Mouse (Mus musculus): ENCODE results near the gene Znrf2. TPM values are rescaled to one million over a fixed set of nuclear protein-coding genes. Genes with fewer than 3 reads are reported as not detected.
A peak's percentile ranks its signal among the peaks of the same experiment; 100 is the strongest.

The Znrf2 gene
- polyA plus RNA-seq (2015; fragmentation: Nextera tagmentation; extraction: Ambion mirVana), result 5.0 and 5.3 TPM in 2 replicates

- Histone ChIP-seq H3K4me2 (ENCODE audit: low read length) (peak within 1 kb of the TSS; percentile 62), H3K4me3 (ENCODE audit: low read length) (peak within 1 kb of the TSS; percentile 79), H3K36me3 (ENCODE audit: control insufficient read depth, insufficient read depth, low read length) (no peaks in the 10 kb centered on the region), H3K9me3 (ENCODE audit: control insufficient read depth, low read length) (no peaks in the 10 kb centered on the region), H3K9ac (ENCODE audit: low read depth, low read length) (peak within 1 kb of the TSS; percentile 90), H3K27ac (ENCODE audit: low read depth, low read length) (peak within 1 kb of the TSS; percentile 97), H3K27me3 (replicated peaks; ENCODE audit: control insufficient read depth, insufficient read depth, low read length) (no peaks in the 10 kb centered on the region), H3K4me1 (ENCODE audit: control insufficient read depth, insufficient read depth, low read depth, low read length) (peaks cover 25% of the 10 kb centered on the region)
- WGBS, result under 1% methylated on average over 70 of the region's 88 CpGs
- ATAC-seq, result peak; percentile 99
Measured at GRCm38 (mm10) chr6:54816388-54817065, at the start of gene Znrf2. Gene Znrf2, plus strand, starts transcription at chr6:54816916.

GRCm38 (mm10) chr6:54767746-54768145 is 49.0 kb upstream of the Znrf2 start:
- no peak overlapping the region for H3K9ac ChIP-seq (ENCODE audit: low read depth, low read length)
- ATAC-seq, result no peak
- no peak overlapping the region for H3K4me3 ChIP-seq (ENCODE audit: low read length)
- H3K9me3 ChIP-seq (ENCODE audit: control insufficient read depth, low read length), result no peaks in the 10 kb centered on the region
- no peaks in the 10 kb centered on the region for H3K36me3 ChIP-seq (ENCODE audit: control insufficient read depth, insufficient read depth, low read length)
- no peak overlapping the region for H3K4me2 ChIP-seq (ENCODE audit: low read length)
- no peaks in the 10 kb centered on the region for H3K4me1 ChIP-seq (ENCODE audit: control insufficient read depth, insufficient read depth, low read depth, low read length)
- no peak overlapping the region for H3K27ac ChIP-seq (ENCODE audit: low read depth, low read length)
- no peaks in the 10 kb centered on the region for H3K27me3 ChIP-seq (replicated peaks; ENCODE audit: control insufficient read depth, insufficient read depth, low read length)
- WGBS, result 47% methylated on average over 4 of the region's 4 CpGs

- Histone ChIP-seq H3K36me3 (ENCODE audit: control insufficient read depth, insufficient read depth, low read length) (no peaks in the 10 kb centered on the region), H3K9me3 (ENCODE audit: control insufficient read depth, low read length) (no peaks in the 10 kb centered on the region), H3K27ac (ENCODE audit: low read depth, low read length) (no peak overlapping the region), H3K4me1 (ENCODE audit: control insufficient read depth, insufficient read depth, low read depth, low read length) (no peaks in the 10 kb centered on the region), H3K4me3 (ENCODE audit: low read length) (no peak overlapping the region), H3K27me3 (replicated peaks; ENCODE audit: control insufficient read depth, insufficient read depth, low read length) (no peaks in the 10 kb centered on the region), H3K9ac (ENCODE audit: low read depth, low read length) (no peak overlapping the region), H3K4me2 (ENCODE audit: low read length) (no peak overlapping the region)
- WGBS, result 66% methylated on average over 4 of the region's 4 CpGs
- ATAC-seq, result no peak
Measured at GRCm38 (mm10) chr6:54770766-54771165, 46.0 kb upstream of the Znrf2 start.

GRCm38 (mm10) chr6:54771171-54771570 is 45.5 kb upstream of the Znrf2 start:
- H3K27me3 ChIP-seq (replicated peaks; ENCODE audit: control insufficient read depth, insufficient read depth, low read length), result no peaks in the 10 kb centered on the region
- no peak overlapping the region for H3K4me2 ChIP-seq (ENCODE audit: low read length)
- H3K4me3 ChIP-seq (ENCODE audit: low read length), result no peak overlapping the region
- ATAC-seq, result no peak
- H3K4me1 ChIP-seq (ENCODE audit: control insufficient read depth, insufficient read depth, low read depth, low read length), result no peaks in the 10 kb centered on the region
- no peak overlapping the region for H3K27ac ChIP-seq (ENCODE audit: low read depth, low read length)
- no peaks in the 10 kb centered on the region for H3K36me3 ChIP-seq (ENCODE audit: control insufficient read depth, insufficient read depth, low read length)
- 62% methylated on average over 8 of the region's 8 CpGs for WGBS
- no peaks in the 10 kb centered on the region for H3K9me3 ChIP-seq (ENCODE audit: control insufficient read depth, low read length)
- no peak overlapping the region for H3K9ac ChIP-seq (ENCODE audit: low read depth, low read length)

- no peak overlapping the region for H3K4me2 ChIP-seq (ENCODE audit: low read length)
- WGBS, result 96% methylated on average over 5 of the region's 5 CpGs
- H3K9ac ChIP-seq (ENCODE audit: low read depth, low read length), result no peak overlapping the region
- H3K36me3 ChIP-seq (ENCODE audit: control insufficient read depth, insufficient read depth, low read length), result no peaks in the 10 kb centered on the region
- H3K27me3 ChIP-seq (replicated peaks; ENCODE audit: control insufficient read depth, insufficient read depth, low read length), result no peaks in the 10 kb centered on the region
- H3K4me1 ChIP-seq (ENCODE audit: control insufficient read depth, insufficient read depth, low read depth, low read length), result no peaks in the 10 kb centered on the region
- H3K4me3 ChIP-seq (ENCODE audit: low read length), result no peak overlapping the region
- H3K9me3 ChIP-seq (ENCODE audit: control insufficient read depth, low read length), result no peaks in the 10 kb centered on the region
- no peak overlapping the region for H3K27ac ChIP-seq (ENCODE audit: low read depth, low read length)
- ATAC-seq, result no peak
Measured at GRCm38 (mm10) chr6:54772078-54772477, 44.6 kb upstream of the Znrf2 start.

- Histone ChIP-seq H3K9me3 (ENCODE audit: control insufficient read depth, low read length) (no peaks in the 10 kb centered on the region), H3K27me3 (replicated peaks; ENCODE audit: control insufficient read depth, insufficient read depth, low read length) (no peaks in the 10 kb centered on the region), H3K4me3 (ENCODE audit: low read length) (no peak overlapping the region), H3K36me3 (ENCODE audit: control insufficient read depth, insufficient read depth, low read length) (no peaks in the 10 kb centered on the region), H3K9ac (ENCODE audit: low read depth, low read length) (no peak overlapping the region), H3K4me2 (ENCODE audit: low read length) (no peak overlapping the region), H3K4me1 (ENCODE audit: control insufficient read depth, insufficient read depth, low read depth, low read length) (peaks cover 4% of the 10 kb centered on the region; the same call in 1 of the 2 replicates), H3K27ac (ENCODE audit: low read depth, low read length) (no peak overlapping the region)
- no peak for ATAC-seq
Measured at GRCm38 (mm10) chr6:54775739-54776138, 41.0 kb upstream of the Znrf2 start.

GRCm38 (mm10) chr6:54777661-54778060 is 39.1 kb upstream of the Znrf2 start:
- H3K4me3 ChIP-seq (ENCODE audit: low read length), result no peak overlapping the region
- no peak overlapping the region for H3K4me2 ChIP-seq (ENCODE audit: low read length)
- 0 out of 2 replicates have a peak overlapping the region, but pooled peaks have one; percentile 24 for H3K27ac ChIP-seq (ENCODE audit: low read depth, low read length)
- H3K9ac ChIP-seq (ENCODE audit: low read depth, low read length), result no peak overlapping the region
- ATAC-seq, result peak; percentile 18; the same call in 1 of the 2 replicates
- H3K27me3 ChIP-seq (replicated peaks; ENCODE audit: control insufficient read depth, insufficient read depth, low read length), result no peaks in the 10 kb centered on the region
- WGBS, result 41% methylated on average over 8 of the region's 8 CpGs
- no peaks in the 10 kb centered on the region for H3K9me3 ChIP-seq (ENCODE audit: control insufficient read depth, low read length)
- H3K36me3 ChIP-seq (ENCODE audit: control insufficient read depth, insufficient read depth, low read length), result no peaks in the 10 kb centered on the region
- peaks cover 4% of the 10 kb centered on the region; the same call in 1 of the 2 replicates for H3K4me1 ChIP-seq (ENCODE audit: control insufficient read depth, insufficient read depth, low read depth, low read length)

- H3K36me3 ChIP-seq (ENCODE audit: control insufficient read depth, insufficient read depth, low read length), result no peaks in the 10 kb centered on the region
- no peak overlapping the region for H3K4me2 ChIP-seq (ENCODE audit: low read length)
- H3K4me3 ChIP-seq (ENCODE audit: low read length), result no peak overlapping the region
- H3K4me1 ChIP-seq (ENCODE audit: control insufficient read depth, insufficient read depth, low read depth, low read length), result peaks cover 4% of the 10 kb centered on the region; the same call in 1 of the 2 replicates
- 77% methylated on average over 5 of the region's 5 CpGs for WGBS
- no peak for ATAC-seq
- H3K9ac ChIP-seq (ENCODE audit: low read depth, low read length), result no peak overlapping the region
- no peak overlapping the region for H3K27ac ChIP-seq (ENCODE audit: low read depth, low read length)
- no peaks in the 10 kb centered on the region for H3K9me3 ChIP-seq (ENCODE audit: control insufficient read depth, low read length)
- no peaks in the 10 kb centered on the region for H3K27me3 ChIP-seq (replicated peaks; ENCODE audit: control insufficient read depth, insufficient read depth, low read length)
Measured at GRCm38 (mm10) chr6:54779968-54780367, 36.7 kb upstream of the Znrf2 start.

- Histone ChIP-seq H3K27me3 (replicated peaks; ENCODE audit: control insufficient read depth, insufficient read depth, low read length) (no peaks in the 10 kb centered on the region), H3K36me3 (ENCODE audit: control insufficient read depth, insufficient read depth, low read length) (no peaks in the 10 kb centered on the region), H3K9ac (ENCODE audit: low read depth, low read length) (no peak overlapping the region), H3K4me1 (ENCODE audit: control insufficient read depth, insufficient read depth, low read depth, low read length) (peaks cover 8% of the 10 kb centered on the region), H3K9me3 (ENCODE audit: control insufficient read depth, low read length) (no peaks in the 10 kb centered on the region), H3K4me3 (ENCODE audit: low read length) (no peak overlapping the region), H3K4me2 (ENCODE audit: low read length) (no peak overlapping the region), H3K27ac (ENCODE audit: low read depth, low read length) (no peak overlapping the region)
- no peak for ATAC-seq
- 79% methylated on average over 5 of the region's 5 CpGs for WGBS
Measured at GRCm38 (mm10) chr6:54780569-54781304, 36.0 kb upstream of the Znrf2 start.

Measured in hindbrain, embryonic 16.5 days (tissue).